In the genomic region with DNA sequence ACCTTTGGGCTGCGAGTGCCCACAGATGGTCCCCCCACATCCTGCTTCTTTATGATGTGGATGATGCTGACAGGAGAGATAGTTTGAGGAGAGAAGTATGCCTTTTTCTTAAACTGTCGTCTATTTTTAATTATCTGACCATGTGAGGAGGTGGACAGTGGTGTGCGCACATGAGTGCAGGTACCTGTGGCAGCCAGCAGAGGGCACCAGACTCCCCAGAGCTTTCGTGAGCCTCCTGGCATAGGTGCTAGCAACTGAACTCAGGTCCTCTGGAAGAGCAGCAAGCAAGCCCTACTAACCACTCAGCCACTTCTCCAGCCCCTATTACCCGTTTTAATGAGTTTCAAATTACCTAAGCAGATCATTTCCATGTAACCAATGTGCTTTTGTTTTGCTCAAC, we compare ENCODE assay signal across 1 mouse cellular context.
TF ChIP-seq lines count a peak whose summit lies in the region.

No protein-coding gene starts in this region.

TF ChIP-seq in MEL, 35 proteins besides CTCF, POLR2A, EP300 and RAD21:
- TF ChIP-seq TCF12 (IDR thresholded peaks at IDR 0.05; ENCODE audit: low read depth, low read length) = no peak
- TF ChIP-seq CHD1 (IDR thresholded peaks at IDR 0.05; ENCODE audit: low read depth, low read length) = no peak
- no peak for TF ChIP-seq POLR2AphosphoS2 (IDR thresholded peaks at IDR 0.05; ENCODE audit: low read length)
- no peak for TF ChIP-seq NRF1 (IDR thresholded peaks at IDR 0.05; ENCODE audit: insufficient read depth, low read depth, low read length, poor library complexity, severe bottlenecking)
- TF ChIP-seq GATA1 (IDR thresholded peaks at IDR 0.05; ENCODE audit: low read depth, low read length) = no peak
- TF ChIP-seq SMC3 (IDR thresholded peaks at IDR 0.05; ENCODE audit: low read depth, low read length) = no peak
